Mouse (Mus musculus) adrenal gland, postnatal 14 days (tissue): Measurements from ENCODE around the gene Reep1. TPM values are rescaled to one million over a fixed set of nuclear protein-coding genes. Genes with fewer than 3 reads are reported as not detected.

Source experiments
- DNase-seq: peaks from one replicate; pipeline ENCODE4 v3.0.0; 2021; ENCODE audit warnings: mixed read lengths
- total RNA-seq: library from RNA; stranded (reverse); gene quantifications from 2 replicates; pipeline ENCODE4 v1.2.3, GENCODE M21; 2021

Gene Reep1
- total RNA-seq, 1 experiment from 2014 or later: 8.2 TPM

- peak; percentile 41 for DNase-seq
These were observed 29.8 kb downstream of the Reep1 start for GRCm38 (mm10) chr6:71737202-71737601.

- peak; percentile 36 for DNase-seq
These were observed 31.2 kb downstream of the Reep1 start for GRCm38 (mm10) chr6:71738611-71739010.

GRCm38 (mm10) chr6:71740921-71741320, 33.6 kb downstream of the Reep1 start:
- no peak for DNase-seq

GRCm38 (mm10) chr6:71741998-71742636, 34.8 kb downstream of the Reep1 start:
- DNase-seq: no peak

GRCm38 (mm10) chr6:71744934-71745333, 37.6 kb downstream of the Reep1 start:
- no peak for DNase-seq

GRCm38 (mm10) chr6:71745482-71746234, 38.3 kb downstream of the Reep1 start:
- DNase-seq: no peak

- DNase-seq: no peak
These were observed 38.9 kb downstream of the Reep1 start for GRCm38 (mm10) chr6:71746246-71746645.

GRCm38 (mm10) chr6:71746846-71747245, 39.5 kb downstream of the Reep1 start:
- no peak for DNase-seq

GRCm38 (mm10) chr6:71751602-71752001, 44.2 kb downstream of the Reep1 start:
- DNase-seq: no peak

GRCm38 (mm10) chr6:71752791-71753464, 45.6 kb downstream of the Reep1 start:
- DNase-seq: peak; percentile 58

GRCm38 (mm10) chr6:71757039-71757894, 49.9 kb downstream of the Reep1 start:
- peak; percentile 57 for DNase-seq

- DNase-seq: no peak
These were observed 51.4 kb downstream of the Reep1 start for GRCm38 (mm10) chr6:71758780-71759179.

- DNase-seq: no peak
These were observed 52.7 kb downstream of the Reep1 start for GRCm38 (mm10) chr6:71760073-71760472.

GRCm38 (mm10) chr6:71767761-71768160, 60.4 kb downstream of the Reep1 start:
- no peak for DNase-seq

GRCm38 (mm10) chr6:71769901-71770690, 62.7 kb downstream of the Reep1 start:
- DNase-seq: peak; percentile 32

GRCm38 (mm10) chr6:71770856-71771255, 63.5 kb downstream of the Reep1 start:
- peak; percentile 26 for DNase-seq

GRCm38 (mm10) chr6:71771282-71771681, 63.9 kb downstream of the Reep1 start:
- DNase-seq: no peak

GRCm38 (mm10) chr6:71772156-71772555, 64.8 kb downstream of the Reep1 start:
- DNase-seq: no peak

GRCm38 (mm10) chr6:71772636-71773208, 65.4 kb downstream of the Reep1 start:
- DNase-seq: peak; percentile 83

- DNase-seq: no peak
These were observed 70.7 kb downstream of the Reep1 start for GRCm38 (mm10) chr6:71778016-71778415.

GRCm38 (mm10) chr6:71779831-71780230, 72.5 kb downstream of the Reep1 start:
- DNase-seq: no peak
